Mouse (Mus musculus): Measurements from ENCODE around the gene Notch1. TPM values are rescaled to one million over a fixed set of nuclear protein-coding genes. Genes with fewer than 3 reads are reported as not detected.

Notch1 gene
- total RNA-seq, 2 experiments from 2014 or later = 43.9 to 46.7 TPM

DNA sequence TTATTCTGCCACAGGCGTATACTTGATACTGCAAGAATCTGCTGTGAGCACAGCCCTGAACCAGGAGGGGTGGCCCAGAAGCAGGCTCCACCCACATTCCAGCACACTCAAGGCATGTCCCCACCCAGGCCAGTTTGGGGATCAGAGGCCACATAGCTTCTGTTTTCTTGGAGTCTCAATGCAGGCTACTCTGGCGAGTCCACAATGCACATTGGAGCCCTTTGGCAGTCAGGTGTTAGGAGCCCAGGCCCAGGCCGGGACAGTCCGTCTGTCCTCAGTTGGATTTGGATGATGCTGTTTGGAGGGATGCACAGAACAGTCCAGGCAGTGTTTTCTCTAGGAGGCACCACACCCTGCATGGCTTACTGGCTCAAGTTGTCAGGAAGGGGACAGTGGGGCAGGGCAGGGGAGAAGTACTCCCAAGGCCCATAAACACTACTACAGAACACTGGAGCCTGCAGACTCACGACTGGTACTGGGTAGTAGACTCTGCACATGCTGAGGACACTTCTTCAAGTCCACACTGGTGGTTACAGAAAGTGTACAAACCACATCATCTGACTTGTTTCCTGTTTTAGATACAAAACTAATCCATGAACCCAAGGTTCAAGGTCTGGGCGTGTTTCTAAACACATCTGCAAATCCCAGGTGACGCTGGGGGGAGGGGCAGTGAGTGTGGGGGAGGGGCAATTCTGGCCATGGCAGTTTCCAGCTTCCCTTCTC lies 57.9 kb downstream of the Notch1 start:
- DNase-seq (ENCODE audit: low spot score in 2 of 2) = no peak

DNA sequence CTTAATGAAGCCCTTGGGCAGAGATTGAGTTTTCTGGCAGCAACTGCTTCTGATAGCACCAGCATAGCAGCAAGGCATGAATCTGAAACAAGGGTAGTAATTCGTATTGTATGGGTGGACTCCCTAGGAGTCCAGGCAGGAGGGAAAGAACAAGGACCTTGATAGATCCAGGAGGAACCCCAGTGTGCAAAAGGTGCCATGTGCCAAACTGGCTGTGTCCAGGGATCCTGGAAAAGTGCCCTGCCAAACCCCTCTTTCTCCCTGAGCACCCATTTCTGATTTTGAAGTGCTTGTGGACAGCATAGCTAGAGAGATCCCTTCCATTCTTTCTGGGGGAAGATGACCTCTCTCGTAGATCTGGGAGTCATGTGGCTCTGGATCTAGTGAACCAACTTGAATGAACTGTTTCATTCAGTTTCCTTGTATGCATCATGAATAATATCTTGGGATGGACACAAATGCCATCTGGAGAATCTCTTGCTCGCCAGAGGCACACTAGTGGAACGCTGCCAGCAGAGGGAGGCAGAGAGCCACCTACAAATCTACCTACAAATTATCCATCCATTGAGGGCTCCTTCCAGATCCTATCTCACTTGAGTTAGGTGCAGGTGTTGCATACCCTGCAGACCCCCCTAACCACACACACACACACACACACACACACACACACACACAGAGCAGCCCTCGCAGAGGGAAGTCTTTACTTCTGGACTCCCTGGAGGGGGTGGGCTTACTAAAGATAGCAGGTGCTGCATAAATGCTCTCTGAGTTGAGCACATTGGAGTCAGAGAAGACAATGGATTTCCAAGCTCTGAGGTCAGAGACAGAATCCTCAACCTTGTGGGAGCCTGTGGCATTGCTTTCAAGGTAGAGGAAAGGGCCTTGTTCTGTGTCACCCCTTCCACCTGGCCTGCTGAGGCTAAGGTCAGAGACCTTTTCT lies 67.1 kb downstream of the Notch1 start:
- peak; percentile 83 to 85 for DNase-seq (ENCODE audit: low spot score in 2 of 2)

DNA sequence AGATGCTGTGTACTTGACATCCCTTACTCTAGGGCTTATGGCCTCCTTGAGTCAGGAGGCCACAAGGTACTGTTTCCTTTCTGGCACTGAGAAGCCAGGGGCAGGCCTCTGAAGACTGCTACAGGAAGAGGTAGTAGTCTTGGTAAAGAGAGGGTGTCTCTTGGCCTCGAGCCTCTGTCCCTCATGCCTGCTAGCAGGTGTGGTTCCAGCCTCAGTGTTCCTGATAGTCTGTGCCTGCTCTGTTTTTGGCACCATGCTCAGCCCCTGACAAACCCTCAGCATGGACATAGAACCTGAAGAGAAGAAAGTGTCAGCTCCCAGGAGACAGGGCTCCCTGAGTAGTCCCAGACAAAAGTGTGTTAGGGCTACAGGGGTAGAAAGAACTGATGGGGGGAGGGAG lies 69.0 kb downstream of the Notch1 start:
- no peak for DNase-seq (ENCODE audit: low spot score in 2 of 2)

DNA sequence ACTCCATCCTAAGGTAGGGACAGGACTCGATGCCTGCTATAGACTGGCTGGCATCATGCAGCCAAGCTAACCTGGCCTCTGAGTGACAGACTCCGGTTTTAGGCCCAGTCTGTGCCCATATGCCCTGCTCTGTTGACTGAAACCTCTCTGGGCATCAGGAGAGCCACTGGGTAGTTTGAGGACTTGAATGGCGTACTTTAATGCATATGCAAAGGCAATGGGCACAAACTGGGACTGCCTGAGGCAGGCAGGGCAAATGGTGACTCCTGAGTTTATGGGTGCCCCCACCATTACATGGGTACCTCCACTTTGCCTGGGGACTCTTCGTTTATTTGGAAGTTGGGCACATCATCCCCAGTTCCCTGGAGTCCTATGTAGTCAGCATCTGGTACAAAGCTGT lies 69.8 kb downstream of the Notch1 start:
- DNase-seq (ENCODE audit: low spot score in 2 of 2) = no peak

DNA sequence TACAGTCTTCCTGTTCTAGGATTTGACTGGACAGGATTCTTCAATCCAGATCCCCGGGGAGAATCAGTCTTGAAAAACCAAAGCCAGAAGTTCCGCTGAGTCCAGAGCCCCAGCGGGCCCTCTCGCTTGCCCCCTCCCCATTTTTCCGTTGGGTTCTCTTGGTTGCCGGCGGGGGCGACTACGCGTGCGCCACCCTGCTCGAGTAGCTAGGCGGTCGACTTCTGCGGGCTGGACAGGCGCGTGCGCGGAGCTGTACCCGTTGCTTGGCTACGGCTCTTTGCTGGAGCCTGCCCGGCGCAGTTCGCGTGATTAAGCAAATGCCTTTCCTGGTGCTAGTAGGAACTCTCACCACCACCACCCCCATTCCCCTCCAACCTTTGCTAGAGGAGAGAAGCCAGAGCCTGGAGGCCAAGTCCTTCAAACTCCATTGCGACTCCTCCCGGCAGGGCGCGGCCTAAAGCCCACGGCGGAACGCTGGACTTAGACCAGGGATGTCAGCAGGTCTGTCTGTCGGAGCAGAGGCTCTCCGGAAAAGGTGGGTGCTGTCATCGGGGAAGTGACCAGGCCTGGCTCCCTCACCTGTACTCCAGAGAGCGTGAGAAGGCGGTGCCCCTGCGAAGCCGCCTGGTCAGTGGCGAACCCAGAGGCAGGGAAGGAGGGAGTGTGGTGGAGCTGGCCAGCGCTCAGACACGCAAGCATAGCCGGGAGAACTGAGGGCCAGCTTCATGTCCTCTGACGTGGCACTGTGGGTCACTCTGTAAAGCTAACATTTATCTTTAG lies 70.6 kb downstream of the Notch1 start:
- peak; percentile 96 to 98 for DNase-seq (ENCODE audit: low spot score in 2 of 2)

DNA sequence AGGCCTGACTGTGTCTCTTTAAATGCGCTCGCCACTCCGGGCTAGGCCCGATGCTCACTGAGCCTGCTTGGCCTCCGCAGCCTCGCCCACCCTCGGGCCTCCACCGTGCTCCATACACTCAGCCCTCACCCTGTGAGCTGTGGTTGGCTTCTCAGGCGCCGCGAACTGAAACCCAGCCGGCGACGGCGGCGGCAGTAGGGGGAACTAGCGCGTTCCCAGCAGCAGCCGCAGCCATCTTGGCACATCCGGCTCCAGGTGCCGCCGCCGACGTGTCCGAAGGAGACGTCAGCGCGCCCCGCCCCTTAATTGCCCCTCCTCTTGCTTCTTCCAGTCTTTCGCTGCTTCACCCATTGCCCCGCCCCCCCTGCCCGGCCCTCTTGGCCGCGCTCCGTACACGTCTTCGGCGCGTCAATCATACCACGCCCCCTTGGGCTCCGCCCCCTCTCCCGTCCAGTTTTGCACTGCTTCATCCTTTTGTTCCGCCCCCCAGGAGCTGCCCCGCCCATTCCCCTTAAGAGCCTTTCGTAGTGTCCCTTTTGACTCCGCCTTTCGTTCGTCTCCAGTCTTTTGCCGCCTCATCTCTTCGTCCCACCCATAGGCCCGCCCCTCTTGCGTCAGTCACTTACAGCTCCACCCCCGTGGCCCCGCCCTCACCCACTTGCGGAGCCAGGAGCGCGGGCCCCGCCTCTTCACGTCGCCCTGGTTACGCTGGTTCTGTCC lies 71.4 kb downstream of the Notch1 start, which contains the start of gene Sec16a:
Sec16a (minus strand) TSS at position 271 of the 720 bp plus-strand sequence.
- peak; percentile 99 for DNase-seq (ENCODE audit: low spot score in 2 of 2)

DNA sequence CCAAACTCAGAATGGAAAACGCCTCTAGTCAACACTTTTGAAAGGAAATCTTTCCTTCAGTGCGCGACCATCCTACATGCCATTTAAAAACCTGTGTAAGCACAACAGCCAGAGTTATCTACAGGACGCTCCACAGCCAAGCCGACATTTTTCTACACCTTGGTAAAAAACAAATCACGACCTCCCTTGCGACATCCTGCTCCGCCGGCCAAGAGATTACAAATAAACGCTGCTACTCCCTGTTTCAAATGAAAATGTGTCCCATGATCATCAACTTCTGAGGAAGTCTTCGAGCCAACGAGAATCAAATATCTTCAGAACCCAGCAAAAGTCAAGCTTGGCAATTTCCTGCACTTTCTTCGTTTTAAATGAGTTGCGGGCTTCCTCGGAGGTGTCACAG lies 72.1 kb downstream of the Notch1 start:
- no peak for DNase-seq (ENCODE audit: low spot score in 2 of 2)

DNA sequence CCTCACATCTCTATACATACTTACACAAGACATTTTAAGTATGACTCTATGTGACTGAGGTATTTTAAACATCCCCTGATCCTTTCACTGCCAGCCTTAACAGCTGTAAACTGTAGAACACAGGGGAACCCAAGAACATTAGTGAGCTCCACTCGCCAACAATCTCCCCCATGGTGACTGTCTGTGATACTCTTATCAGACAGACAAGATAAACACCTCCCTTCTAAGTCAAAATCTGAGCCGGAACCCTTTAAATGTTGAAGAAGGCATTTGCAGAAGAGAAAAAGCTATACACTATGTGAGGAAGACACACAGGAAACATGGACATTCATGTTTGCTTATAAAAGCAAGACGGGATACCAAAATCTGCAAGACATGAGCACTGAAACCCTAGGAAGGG lies 72.6 kb downstream of the Notch1 start:
- no peak for DNase-seq (ENCODE audit: low spot score in 2 of 2)

DNA sequence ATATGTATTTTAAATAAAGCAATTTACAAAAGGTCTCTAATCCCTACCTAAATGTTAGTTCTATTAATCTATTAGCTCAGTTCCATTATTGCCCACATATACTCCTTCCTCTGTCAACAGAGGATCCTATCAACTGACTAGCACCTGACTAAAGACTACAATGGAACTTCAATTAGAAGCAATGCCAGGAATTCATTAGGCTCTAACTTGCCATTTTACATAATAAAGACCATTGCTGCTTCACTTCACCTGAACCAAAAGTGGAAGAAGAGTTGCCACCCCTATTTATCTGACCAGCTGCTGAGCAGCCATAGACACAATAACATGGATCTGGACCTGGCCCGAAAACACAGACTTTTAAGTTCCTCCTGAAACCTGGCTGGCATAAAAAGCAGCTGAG lies 73.6 kb downstream of the Notch1 start:
- no peak for DNase-seq (ENCODE audit: low spot score in 2 of 2)

DNA sequence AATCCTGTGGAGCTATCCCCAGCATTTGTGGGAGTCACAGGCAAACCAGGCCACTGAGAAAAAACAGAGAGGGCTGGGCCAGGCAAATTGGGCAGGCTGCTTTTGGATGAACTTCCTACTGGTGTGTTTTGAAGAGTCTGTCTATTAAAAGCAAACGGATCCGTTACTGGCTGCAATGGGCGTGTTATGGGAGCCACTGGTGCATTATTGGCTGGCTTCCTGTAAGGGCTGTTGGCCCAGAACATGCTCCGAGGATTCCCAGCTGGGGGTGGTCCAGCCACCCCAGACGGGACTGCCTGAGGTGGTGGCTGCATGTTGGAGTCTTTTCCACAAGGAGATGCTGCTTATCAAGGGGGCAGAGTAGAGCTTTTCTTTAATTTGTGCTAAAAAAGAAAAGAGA lies 74.8 kb downstream of the Notch1 start:
- DNase-seq (ENCODE audit: low spot score in 2 of 2) = no peak

DNA sequence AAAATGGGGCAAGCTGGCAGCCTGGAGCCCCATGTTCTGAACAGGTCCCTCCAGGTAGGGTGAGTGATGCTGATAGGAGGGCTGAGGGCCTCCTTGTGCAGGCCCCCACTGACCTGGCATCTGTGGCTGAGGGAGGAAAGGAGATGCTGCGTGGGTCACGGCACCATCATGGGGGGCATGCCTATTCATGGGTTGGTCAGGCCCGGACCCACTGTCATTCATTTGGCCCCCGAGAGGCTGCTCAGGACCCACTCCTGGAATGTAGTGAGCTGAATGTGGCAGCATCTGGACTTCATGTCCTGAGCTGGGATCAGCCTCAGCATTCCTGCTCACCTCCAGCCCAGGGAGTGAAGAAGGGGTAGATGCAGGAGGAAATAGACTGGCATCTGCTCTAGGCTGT lies 75.2 kb downstream of the Notch1 start:
- no peak for DNase-seq (ENCODE audit: low spot score in 2 of 2)

DNA sequence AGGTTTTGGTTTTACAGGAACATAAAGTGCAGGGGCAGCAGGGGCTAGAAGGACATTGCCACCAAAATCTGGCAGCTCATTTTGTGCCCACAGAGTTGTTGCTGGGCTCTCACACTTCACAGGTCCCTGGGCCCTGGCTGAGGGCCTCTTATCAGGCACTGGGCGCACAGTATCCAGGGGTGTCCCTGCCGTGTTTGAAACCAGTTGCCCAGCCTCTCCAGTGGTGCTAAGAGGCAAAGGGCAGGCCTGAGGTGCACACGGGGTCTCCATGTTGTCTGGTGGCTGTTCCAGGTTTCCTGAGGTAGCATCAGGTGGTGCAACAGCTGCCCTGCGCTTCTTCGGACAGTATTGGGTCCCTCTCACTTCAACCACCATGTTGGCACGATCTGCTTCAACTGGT lies 76.8 kb downstream of the Notch1 start:
- no peak for DNase-seq (ENCODE audit: low spot score in 2 of 2)

DNA sequence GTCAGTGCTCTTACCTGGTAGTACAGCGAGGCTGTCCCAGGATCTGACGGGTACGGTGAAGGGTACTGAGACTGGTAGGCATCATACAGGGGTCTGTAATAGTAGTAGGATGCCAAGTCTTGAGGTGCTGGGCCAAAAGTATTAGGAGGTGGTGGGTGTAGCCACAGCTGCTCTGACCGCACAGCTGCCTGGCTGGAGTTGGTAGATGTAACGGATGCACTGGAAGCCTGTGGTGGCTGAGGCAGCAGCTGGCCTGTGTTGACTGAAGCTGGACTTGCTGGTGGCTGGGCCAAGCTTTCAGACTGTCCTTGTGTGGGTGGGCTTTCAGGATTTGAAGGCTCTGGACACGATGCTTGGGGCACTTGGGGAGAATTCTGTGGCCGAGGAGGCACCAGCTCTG lies 78.1 kb downstream of the Notch1 start:
- DNase-seq (ENCODE audit: low spot score in 2 of 2) = no peak

DNA sequence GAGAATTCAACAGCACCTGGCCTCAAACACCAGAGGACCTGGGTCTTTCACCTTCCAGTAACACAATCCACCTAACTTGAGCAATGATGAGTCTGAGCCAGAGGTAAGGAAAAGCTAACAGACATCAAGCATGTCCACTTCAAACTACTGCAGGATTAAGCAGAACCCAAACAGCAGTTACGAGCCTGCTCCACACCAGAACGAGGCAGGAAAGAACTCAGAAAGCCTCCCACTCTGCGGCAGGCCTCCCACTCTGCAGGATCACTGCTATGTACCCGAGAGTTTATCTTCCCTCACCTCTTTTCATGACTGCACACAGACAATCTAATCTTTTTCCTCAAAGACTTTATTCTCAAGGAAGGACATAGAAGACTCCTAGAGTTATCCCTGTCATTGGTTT lies 79.2 kb downstream of the Notch1 start:
- no peak for DNase-seq (ENCODE audit: low spot score in 2 of 2)

DNA sequence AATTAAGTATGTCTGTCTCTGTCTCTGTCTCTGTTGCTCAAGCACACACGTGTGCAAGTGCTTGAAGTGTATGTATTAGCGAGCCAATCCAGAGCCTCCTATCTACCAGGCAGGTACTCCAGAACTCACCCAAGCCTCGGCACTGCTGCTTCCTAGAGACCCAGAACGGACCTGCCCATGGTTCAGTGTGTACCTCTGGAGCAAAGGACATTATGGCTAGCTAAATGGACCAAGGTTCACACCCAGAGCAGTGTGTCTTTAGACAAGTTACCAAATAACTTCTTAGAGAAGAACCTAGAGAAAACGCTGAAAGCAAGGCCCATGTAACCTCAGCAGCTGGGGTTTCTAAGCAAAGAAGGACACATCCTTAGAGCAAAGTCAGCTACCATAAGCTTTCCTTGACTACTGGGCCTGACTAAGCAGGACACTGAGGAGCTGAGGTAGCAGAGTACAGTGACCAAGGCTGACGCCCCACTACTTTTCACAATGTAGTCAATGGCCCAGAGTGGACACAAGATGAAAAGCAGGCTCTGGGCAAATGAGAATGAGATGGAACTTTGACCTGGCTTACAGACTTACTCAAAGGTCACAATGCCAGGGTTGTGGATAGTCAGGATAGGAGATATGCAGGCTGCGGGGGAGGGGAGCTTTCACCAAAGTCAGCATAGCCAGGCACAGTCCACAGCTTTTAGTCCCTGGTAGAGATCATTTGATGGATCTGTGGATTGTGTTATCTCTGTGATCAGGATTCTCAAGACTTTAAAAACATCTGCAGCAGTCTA lies 81.5 kb downstream of the Notch1 start:
- no peak for DNase-seq (ENCODE audit: low spot score in 2 of 2)

DNA sequence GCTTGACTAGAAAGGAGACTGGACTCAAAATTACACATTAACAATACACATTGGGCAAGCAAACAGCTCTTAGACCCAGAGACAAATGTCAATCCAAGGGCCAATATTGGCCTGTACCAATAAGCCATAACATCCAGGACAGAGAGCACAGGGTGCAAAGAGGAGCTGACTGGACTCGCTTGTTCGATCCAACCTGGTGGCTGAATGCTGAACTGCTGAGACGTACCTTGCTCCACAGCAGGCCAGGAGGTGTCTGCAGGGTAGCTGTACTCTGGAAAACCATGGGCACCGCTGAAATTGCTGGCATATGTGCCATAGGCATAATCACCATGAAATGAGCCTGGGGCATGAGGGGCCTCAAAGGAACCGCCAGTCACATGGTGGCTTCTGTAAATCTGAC lies 86.6 kb downstream of the Notch1 start:
- no peak for DNase-seq (ENCODE audit: low spot score in 2 of 2)

DNA sequence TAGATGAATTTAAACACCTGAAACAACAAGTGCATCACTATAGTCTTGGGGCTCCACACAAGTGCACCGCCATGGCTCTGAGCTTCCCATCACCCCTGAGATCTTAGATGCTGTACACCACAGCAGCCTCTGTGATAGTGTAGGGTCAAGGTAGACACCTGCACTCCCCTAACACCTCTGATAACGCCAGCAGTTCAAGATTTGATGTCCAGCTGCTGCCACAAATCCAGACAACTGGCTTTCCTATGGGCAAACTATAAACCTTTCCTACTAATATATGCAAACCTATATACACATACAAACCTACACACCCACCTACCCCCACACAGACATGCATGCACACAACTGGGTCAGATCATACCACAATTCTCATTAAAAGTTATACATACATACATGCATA lies 91.9 kb downstream of the Notch1 start:
- no peak for DNase-seq (ENCODE audit: low spot score in 2 of 2)

DNA sequence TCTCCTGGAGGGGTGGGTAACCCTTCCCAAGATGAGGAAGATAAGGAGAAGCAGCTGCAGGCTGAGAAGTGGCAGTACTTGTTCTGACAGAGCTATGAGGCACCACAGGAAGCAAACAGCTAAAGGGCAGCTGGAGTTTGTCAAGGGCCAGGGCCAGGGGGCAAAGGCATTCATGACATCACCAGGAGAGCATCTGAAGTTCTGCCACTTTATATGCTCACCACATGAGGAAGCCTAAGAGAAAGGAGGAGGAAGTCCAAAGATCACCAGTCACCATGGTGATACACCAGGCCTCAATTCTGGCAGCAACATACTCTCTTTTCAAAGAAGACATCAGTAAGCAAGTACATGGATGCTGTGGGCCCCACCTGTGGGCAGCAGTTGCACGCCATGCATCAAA lies 93.4 kb downstream of the Notch1 start:
- DNase-seq (ENCODE audit: low spot score in 2 of 2) = no peak

DNA sequence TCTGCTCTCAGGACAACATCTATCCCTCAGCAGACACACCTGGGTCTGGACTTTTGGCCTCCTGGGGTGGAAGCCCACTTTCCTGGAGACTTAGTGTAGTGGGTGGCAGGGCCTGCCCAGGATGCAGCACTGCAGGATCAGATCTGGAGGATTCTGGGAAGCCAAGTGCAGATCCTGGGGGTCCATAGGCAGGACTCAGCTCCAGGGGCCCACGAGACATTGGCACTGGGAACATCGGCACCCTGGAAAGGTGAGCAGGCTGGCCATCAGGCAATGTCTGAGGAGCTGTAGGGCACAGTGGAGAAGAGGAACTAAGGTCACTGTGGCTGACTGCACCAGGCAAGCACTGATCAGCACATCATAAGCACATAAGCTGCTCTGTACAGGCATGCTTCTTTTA lies 94.5 kb downstream of the Notch1 start:
- DNase-seq (ENCODE audit: low spot score in 2 of 2) = no peak

DNA sequence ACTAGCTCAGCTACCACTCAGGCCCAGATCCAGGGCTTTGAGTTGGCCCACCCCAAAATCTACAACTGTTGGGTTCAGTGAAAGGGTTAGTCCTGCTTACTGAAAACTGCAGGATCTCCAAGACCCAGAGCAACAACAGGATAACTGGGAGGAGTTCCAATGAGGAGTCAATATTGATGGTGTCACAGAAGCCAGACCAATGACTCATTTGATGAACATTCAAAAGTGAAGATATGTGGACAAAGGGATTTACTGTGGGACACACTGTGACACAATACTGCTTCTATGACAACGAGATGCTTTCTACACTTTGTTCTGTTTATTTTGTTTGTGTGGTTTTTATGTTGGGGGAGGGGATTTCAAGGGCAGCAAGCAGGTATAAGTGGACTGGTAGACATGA lies 98.3 kb downstream of the Notch1 start:
- DNase-seq (ENCODE audit: low spot score in 2 of 2) = no peak
